Mouse (Mus musculus) CH12F3 (cell line): ENCODE data around the gene Mapk1ip1.

Experiments used
- in situ Hi-C: fragments of 300-500 bp; cut with MboI; formaldehyde crosslinking; loops from 2 replicates; pipeline ENCODE4 v1.14.3; 2020; ENCODE audit warnings: low sequenced_read_pairs

Mapk1ip1 gene

GRCm38 (mm10) chr7:138845544-138846391 is at the start of gene Mapk1ip1, which contains the start of gene Ppp2r2d:
Gene Mapk1ip1 (minus strand): TSS chr7:138846273.
Gene Ppp2r2d (plus strand): TSS chr7:138846079.
- in situ Hi-C loops: no loop called here

GRCm38 (mm10) chr7:138885365-138886289 is 39.6 kb upstream of the Mapk1ip1 start:
- in situ Hi-C loops: no loop called here

- in situ Hi-C loops: no loop called here
These were observed 37.7 kb upstream of the Mapk1ip1 start for GRCm38 (mm10) chr7:138883724-138884123.

GRCm38 (mm10) chr7:138875031-138875430 is 29.0 kb upstream of the Mapk1ip1 start:
- in situ Hi-C loops: no loop called here

- in situ Hi-C loops: no loop called here
These were observed 26.9 kb upstream of the Mapk1ip1 start for GRCm38 (mm10) chr7:138872956-138873355.

GRCm38 (mm10) chr7:138868316-138868715 is 22.2 kb upstream of the Mapk1ip1 start:
- in situ Hi-C loops: no loop called here

GRCm38 (mm10) chr7:138867286-138867685 is 21.2 kb upstream of the Mapk1ip1 start:
- in situ Hi-C loops: no loop called here

GRCm38 (mm10) chr7:138864776-138865175 is 18.7 kb upstream of the Mapk1ip1 start:
- in situ Hi-C loops: no loop called here

GRCm38 (mm10) chr7:138863950-138864572 is 18.0 kb upstream of the Mapk1ip1 start:
- in situ Hi-C loops: no loop called here

- in situ Hi-C loops: no loop called here
These were observed 10.6 kb upstream of the Mapk1ip1 start for GRCm38 (mm10) chr7:138856670-138857069.

GRCm38 (mm10) chr7:138854201-138854600 is 8.1 kb upstream of the Mapk1ip1 start:
- in situ Hi-C loops: no loop called here

GRCm38 (mm10) chr7:138853417-138854031 is 7.5 kb upstream of the Mapk1ip1 start:
- in situ Hi-C loops: no loop called here

GRCm38 (mm10) chr7:138850083-138850482 is 4.0 kb upstream of the Mapk1ip1 start:
- in situ Hi-C loops: no loop called here

GRCm38 (mm10) chr7:138848028-138848920 is 2.2 kb upstream of the Mapk1ip1 start:
- in situ Hi-C loops: no loop called here

- in situ Hi-C loops: no loop called here
These were observed 1.4 kb upstream of the Mapk1ip1 start for GRCm38 (mm10) chr7:138847316-138848027.

- in situ Hi-C loops: no loop called here
These were observed 474 bp upstream of the Mapk1ip1 start for GRCm38 (mm10) chr7:138846502-138846991.

GRCm38 (mm10) chr7:138845111-138845510 is 962 bp downstream of the Mapk1ip1 start:
- in situ Hi-C loops: no loop called here

GRCm38 (mm10) chr7:138843421-138843820 is 2.7 kb downstream of the Mapk1ip1 start:
- in situ Hi-C loops: no loop called here
